Mouse (Mus musculus) thymus, adult 2 months (tissue): ENCODE data around the gene Ssx2ip. TPM values are rescaled to one million over a fixed set of nuclear protein-coding genes. Genes with fewer than 3 reads are reported as not detected.
A peak's percentile ranks its signal among the peaks of the same experiment; 100 is the strongest.

Source experiments
- DNase-seq: peaks from one replicate; pipeline ENCODE4 v3.0.0; 2021
- H3K27ac ChIP-seq: fragments of 200-500 bp; 2 replicates; pipeline ENCODE4 v1.5.1; 2012; ENCODE audit warnings: low read length, control low read depth; ENCODE audit not compliant: control insufficient read depth, insufficient read depth
- H3K27me3 ChIP-seq: fragments of 200-500 bp; 2 replicates; pipeline ENCODE4 v1.6.1; 2012; ENCODE audit warnings: mild to moderate bottlenecking, low read length, moderate library complexity, mixed read lengths; ENCODE audit not compliant: control insufficient read depth, insufficient read depth
- H3K36me3 ChIP-seq: fragments of 200-500 bp; 2 replicates; pipeline ENCODE4 v1.6.1; 2012; ENCODE audit warnings: mild to moderate bottlenecking, low read length, moderate library complexity; ENCODE audit not compliant: control insufficient read depth, insufficient read depth
- H3K4me1 ChIP-seq: fragments of 200-500 bp; replicated peaks from 2 replicates; pipeline ENCODE4 v1.6.1; 2012; ENCODE audit warnings: low read length; ENCODE audit not compliant: control insufficient read depth, insufficient read depth
- H3K4me3 ChIP-seq: fragments of 200-500 bp; 2 replicates; pipeline ENCODE4 v1.5.1; 2012; ENCODE audit warnings: mild to moderate bottlenecking, low read length, control low read depth, moderate library complexity; ENCODE audit not compliant: control insufficient read depth, insufficient read depth
- CTCF ChIP-seq: fragments of 200-500 bp; IDR thresholded peaks from 2 replicates; pipeline ENCODE4 v1.5.1; 2012; ENCODE audit warnings: mild to moderate bottlenecking, control low read depth, low read length, moderate library complexity, borderline replicate concordance; ENCODE audit not compliant: control insufficient read depth, poor library complexity, insufficient read depth; ENCODE audit errors: extremely low read depth
- POLR2A ChIP-seq: fragments of 200-500 bp; IDR thresholded peaks from 2 replicates; pipeline ENCODE4 v1.6.1; 2012; ENCODE audit warnings: mild to moderate bottlenecking, low read length, control low read depth, moderate library complexity; ENCODE audit not compliant: control insufficient read depth, poor library complexity, insufficient read depth; ENCODE audit errors: extremely low read depth
- WGBS: fragments of 180-500 bp; shearing (Covaris S2); methylation state at CpG from one replicate; pipeline ENCODE4 v1.1.7; 2018; 5-methylcytosine and 5-hydroxymethylcytosine counted together
- polyA plus RNA-seq: library from polyadenylated mRNA; depleted of rRNA; stranded (reverse); fragments of >200 nt; gene quantifications from 2 replicates; pipeline ENCODE4 v1.2.3, GENCODE M21; 2012

Gene Ssx2ip
- polyA plus RNA-seq, 1 experiment = 5.4 TPM

- Histone ChIP-seq H3K4me1 (no peaks in the 10 kb centered on the region), H3K27ac (no peak overlapping the region), H3K27me3 (no peaks in the 10 kb centered on the region), H3K36me3 (no peaks in the 10 kb centered on the region), H3K4me3 (no peak overlapping the region)
- 93% methylated on average over 4 of the region's 4 CpGs for WGBS
- DNase-seq = no peak
- TF ChIP-seq CTCF = no peak
- TF ChIP-seq POLR2A = no peak
Measured at GRCm38 (mm10) chr3:146397847-146398246, 6.6 kb upstream of the Ssx2ip start.

- Histone ChIP-seq H3K36me3 (no peaks in the 10 kb centered on the region), H3K27me3 (no peaks in the 10 kb centered on the region), H3K27ac (no peak overlapping the region), H3K4me1 (peaks cover 3% of the 10 kb centered on the region), H3K4me3 (no peak overlapping the region)
- DNase-seq = no peak
- WGBS = 93% methylated on average over 5 of the region's 5 CpGs
- TF ChIP-seq POLR2A (no peak), CTCF (no peak)
Measured at GRCm38 (mm10) chr3:146399203-146399602, 5.2 kb upstream of the Ssx2ip start.

GRCm38 (mm10) chr3:146403770-146404169, 672 bp upstream of the Ssx2ip start:
- peak overlapping the region; percentile 81 for H3K4me3 ChIP-seq
- WGBS = 34% methylated on average over 3 of the region's 3 CpGs

GRCm38 (mm10) chr3:146405213-146406006, 968 bp downstream of the Ssx2ip start:
- Histone ChIP-seq H3K4me1 (peaks cover 5% of the 10 kb centered on the region), H3K27ac (no peak overlapping the region), H3K4me3 (peak overlapping the region; percentile 81), H3K36me3 (no peaks in the 10 kb centered on the region), H3K27me3 (no peaks in the 10 kb centered on the region)
- TF ChIP-seq POLR2A (no peak), CTCF (no peak)
- DNase-seq = no peak
- 67% methylated on average over 18 of the region's 18 CpGs for WGBS

More at GRCm38 (mm10) chr3:146403770-146404169, 672 bp upstream of the Ssx2ip start:
- Histone ChIP-seq H3K27ac (no peak overlapping the region), H3K4me1 (peaks cover 5% of the 10 kb centered on the region), H3K36me3 (no peaks in the 10 kb centered on the region), H3K27me3 (no peaks in the 10 kb centered on the region)
- DNase-seq = no peak
- TF ChIP-seq CTCF = no peak
- TF ChIP-seq POLR2A = no peak

GRCm38 (mm10) chr3:146406007-146406341, 1.5 kb downstream of the Ssx2ip start:
- Histone ChIP-seq H3K27me3 (no peaks in the 10 kb centered on the region), H3K27ac (no peak overlapping the region), H3K36me3 (no peaks in the 10 kb centered on the region), H3K4me3 (no peak overlapping the region), H3K4me1 (peaks cover 5% of the 10 kb centered on the region)
- 88% methylated on average over 5 of the region's 5 CpGs for WGBS
- no peak for TF ChIP-seq CTCF
- TF ChIP-seq POLR2A = no peak
- DNase-seq = no peak

- no peak for TF ChIP-seq POLR2A
- H3K36me3 ChIP-seq = no peaks in the 10 kb centered on the region
- H3K27me3 ChIP-seq = no peaks in the 10 kb centered on the region
- H3K27ac ChIP-seq = no peak overlapping the region
- H3K4me1 ChIP-seq = peaks cover 5% of the 10 kb centered on the region
- DNase-seq = no peak
- 95% methylated on average over 16 of the region's 16 CpGs for WGBS
- no peak overlapping the region for H3K4me3 ChIP-seq
Measured at GRCm38 (mm10) chr3:146407086-146407721, 2.8 kb downstream of the Ssx2ip start.
